Comparison of ENCODE assay signal across 20 mouse cellular contexts in the genomic region with DNA sequence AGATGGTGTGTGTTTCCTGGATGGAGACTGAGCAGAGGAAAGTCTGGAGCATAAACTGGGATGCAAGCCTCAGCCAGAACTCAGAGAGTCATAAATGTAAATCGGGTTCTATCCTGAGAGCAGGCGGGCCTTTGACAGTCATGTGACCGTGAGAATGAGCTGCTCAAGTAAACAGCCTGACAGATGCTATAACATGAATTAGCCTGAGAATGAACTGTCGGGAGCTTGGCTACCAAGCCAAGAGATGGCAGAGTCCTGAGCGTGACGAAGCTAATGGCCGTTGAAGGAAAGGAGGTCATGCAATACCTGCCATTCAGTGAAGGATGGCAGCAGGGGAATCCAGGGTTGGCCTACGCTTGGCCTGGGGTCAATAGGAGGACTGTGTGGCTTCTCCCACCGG. TPM values are rescaled to one million over a fixed set of nuclear protein-coding genes. Genes with fewer than 3 reads are reported as not detected.
A peak's percentile ranks its signal among the peaks of the same experiment; 100 is the strongest.
DNase-seq lines count a peak whose midpoint lies in the region; ATAC-seq and TF ChIP-seq lines count a peak whose summit lies in the region.
"Had no signal": no experiment of that assay in that cellular context is flagged by ENCODE, and none has a peak within 500 bp of the region (broad histone marks: within the 10 kb centered on the region; RNA-seq: fewer than 3 reads in every experiment).

No protein-coding gene starts in this region.

- H3K27ac ChIP-seq in forebrain, embryonic 14.5 days (ENCODE audit: low read depth, low read length), result no peak overlapping the region
- no peak overlapping the region for H3K27ac ChIP-seq in forebrain, embryonic 12.5 days
- no peak overlapping the region for H3K27ac ChIP-seq in kidney, embryonic 15.5 days
- no peak overlapping the region for H3K27ac ChIP-seq in neural tube, embryonic 15.5 days (replicated peaks)
- H3K27ac ChIP-seq: embryonic facial prominence, embryonic 12.5 days had no signal

- H3K4me2 ChIP-seq in forebrain, embryonic 14.5 days (ENCODE audit: low read length), result no peak overlapping the region
- H3K4me2 ChIP-seq in forebrain, embryonic 12.5 days, result no peak overlapping the region
- no peak overlapping the region for H3K4me2 ChIP-seq in kidney, embryonic 15.5 days
- no peak overlapping the region for H3K4me2 ChIP-seq in neural tube, embryonic 15.5 days
- H3K4me2 ChIP-seq: embryonic facial prominence, embryonic 12.5 days; heart, embryonic 12.5 days; midbrain, embryonic 11.5 days had no signal

- no peak for TF ChIP-seq CTCF in brain, embryonic 14.5 days (IDR thresholded peaks at IDR 0.05; ENCODE audit: borderline replicate concordance, extremely low read depth, insufficient read depth, insufficient read length)

- no peaks in the 10 kb centered on the region for H3K36me3 ChIP-seq in forebrain, embryonic 14.5 days (ENCODE audit: control insufficient read depth, insufficient read depth, low read length)
- no peaks in the 10 kb centered on the region for H3K36me3 ChIP-seq in forebrain, embryonic 12.5 days (replicated peaks)
- H3K36me3 ChIP-seq in kidney, embryonic 15.5 days, result no peaks in the 10 kb centered on the region
- no peaks in the 10 kb centered on the region for H3K36me3 ChIP-seq in neural tube, embryonic 15.5 days
- H3K36me3 ChIP-seq: embryonic facial prominence, embryonic 12.5 days; heart, embryonic 12.5 days had no signal

- no peak overlapping the region for H3K9ac ChIP-seq in forebrain, embryonic 14.5 days (ENCODE audit: low read length)
- no peak overlapping the region for H3K9ac ChIP-seq in forebrain, embryonic 12.5 days
- H3K9ac ChIP-seq in kidney, embryonic 15.5 days, result no peak overlapping the region
- no peak overlapping the region for H3K9ac ChIP-seq in neural tube, embryonic 15.5 days (replicated peaks)
- H3K9ac ChIP-seq: embryonic facial prominence, embryonic 12.5 days; heart, embryonic 12.5 days had no signal

- H3K4me3 ChIP-seq in forebrain, embryonic 14.5 days (ENCODE audit: low read depth, low read length), result no peak overlapping the region
- no peak overlapping the region for H3K4me3 ChIP-seq in forebrain, embryonic 12.5 days (replicated peaks)
- H3K4me3 ChIP-seq in kidney, embryonic 15.5 days (replicated peaks), result no peak overlapping the region
- no peak overlapping the region for H3K4me3 ChIP-seq in neural tube, embryonic 15.5 days (replicated peaks)
- H3K4me3 ChIP-seq: embryonic facial prominence, embryonic 12.5 days; heart, embryonic 12.5 days had no signal

- H3K9me3 ChIP-seq in forebrain, embryonic 14.5 days (replicated peaks; ENCODE audit: control insufficient read depth, low read length), result no peaks in the 10 kb centered on the region
- H3K9me3 ChIP-seq in forebrain, embryonic 12.5 days, result no peaks in the 10 kb centered on the region
- H3K9me3 ChIP-seq in kidney, embryonic 15.5 days (replicated peaks), result no peaks in the 10 kb centered on the region
- no peaks in the 10 kb centered on the region for H3K9me3 ChIP-seq in neural tube, embryonic 15.5 days (replicated peaks)
- H3K9me3 ChIP-seq: embryonic facial prominence, embryonic 12.5 days; heart, embryonic 12.5 days had no signal

- TF ChIP-seq POLR2A in brain, embryonic 14.5 days (IDR thresholded peaks at IDR 0.05; ENCODE audit: borderline replicate concordance, extremely low read depth, insufficient read depth, insufficient read length, poor library complexity, severe bottlenecking), result no peak

- no peaks in the 10 kb centered on the region for H3K27me3 ChIP-seq in forebrain, embryonic 14.5 days (replicated peaks; ENCODE audit: control insufficient read depth, insufficient read depth, low read length)
- H3K27me3 ChIP-seq in forebrain, embryonic 12.5 days, result no peaks in the 10 kb centered on the region
- H3K27me3 ChIP-seq in kidney, embryonic 15.5 days, result no peaks in the 10 kb centered on the region
- H3K27me3 ChIP-seq in neural tube, embryonic 15.5 days (replicated peaks), result no peaks in the 10 kb centered on the region
- H3K27me3 ChIP-seq: embryonic facial prominence, embryonic 12.5 days had no signal

- no peaks in the 10 kb centered on the region for H3K4me1 ChIP-seq in forebrain, embryonic 14.5 days (ENCODE audit: control insufficient read depth, insufficient read depth, low read length)
- no peaks in the 10 kb centered on the region for H3K4me1 ChIP-seq in forebrain, embryonic 12.5 days
- no peaks in the 10 kb centered on the region; the same call in 1 of the 2 replicates for H3K4me1 ChIP-seq in kidney, embryonic 15.5 days
- 0 out of 2 replicates have a peak, but pooled peaks cover 6% of the 10 kb centered on the region for H3K4me1 ChIP-seq in neural tube, embryonic 15.5 days
- H3K4me1 ChIP-seq: embryonic facial prominence, embryonic 12.5 days had no signal

- peak; percentile 54 for DNase-seq in forebrain, embryonic 14.5 days (ENCODE audit: low spot score)
- no peak for DNase-seq in kidney, postnatal 36 days
- DNase-seq in brain, embryonic 14.5 days (ENCODE audit: low read depth), result peak; percentile 66
- DNase-seq in spleen, postnatal 4 days (ENCODE audit: low spot score in 2 of 2), result no peak
- DNase-seq: adrenal gland, postnatal 25 days; left cerebral cortex, postnatal 4 days; lung, adult 2 months; lung, postnatal 36 days; right cerebral cortex, adult 18-20 months; thymus, adult 2 months had no signal

- ATAC-seq in forebrain, embryonic 14.5 days, result peak; percentile 44; the same call in 1 of the 2 replicates
- ATAC-seq in forebrain, embryonic 12.5 days (ENCODE audit: low FRiP score), result no peak
- peak; percentile 67; the same call in 1 of the 2 replicates for ATAC-seq in kidney, embryonic 15.5 days (replicated peaks; ENCODE audit: low FRiP score)
- ATAC-seq in neural tube, embryonic 15.5 days (ENCODE audit: low FRiP score), result peak; percentile 72; the same call in 1 of the 2 replicates
- ATAC-seq: Patski had no signal

- WGBS in forebrain, embryonic 14.5 days, result 72% methylated on average over 9 of the region's 9 CpGs
- 83% methylated on average over 9 of the region's 9 CpGs for WGBS in forebrain, embryonic 12.5 days
- 26% methylated on average over 9 of the region's 9 CpGs for WGBS in kidney, embryonic 15.5 days
- 32% methylated on average over 9 of the region's 9 CpGs for WGBS in neural tube, embryonic 15.5 days

RNA-seq across cellular contexts. Expression of gene Aox4, which starts 13.2 kb away (rescaled TPM):
- 0.80 and 0.96 TPM in 2 replicates for polyA plus RNA-seq in forebrain, embryonic 14.5 days (2014; fragmentation: Nextera tagmentation; extraction: Ambion mirVana)
- polyA plus RNA-seq in forebrain, embryonic 12.5 days (2016; fragmentation: Nextera tagmentation; extraction: Ambion mirVana), result not detected in 2 replicates
- polyA plus RNA-seq in kidney, embryonic 15.5 days (2015; fragmentation: Nextera tagmentation; extraction: Ambion mirVana), result 0.05 and 0.60 TPM in 2 replicates
- polyA plus RNA-seq in brain, embryonic 14.5 days (2012; rRNA removed), result 0.22 and 0.40 TPM in 2 replicates
- polyA plus RNA-seq in neural tube, embryonic 15.5 days (2015; fragmentation: Nextera tagmentation; extraction: Ambion mirVana), result 0.42 and 0.68 TPM in 2 replicates
- polyA plus RNA-seq: C2C12; gonadal fat pad, adult 2 months; liver, adult 2 months; midbrain, embryonic 11.5 days; Patski had no signal

Comparison
In these comparisons a context has a peak if more than half of its experiments do, and no peak if none do; other contexts are left out.
1. DNase-seq: peak in forebrain, embryonic 14.5 days (single experiment) and brain, embryonic 14.5 days (single experiment); none in kidney, postnatal 36 days (0 of 2) and spleen, postnatal 4 days (0 of 2).